Mouse (Mus musculus) layer of hippocampus, adult 9-11 months (tissue): ENCODE measurements around the gene Ehd1.
A peak's percentile ranks its signal among the peaks of the same experiment; 100 is the strongest.

Experiments
- DNase-seq: peaks from one replicate; pipeline ENCODE4 v3.0.0; 2022

The Ehd1 gene

DNA sequence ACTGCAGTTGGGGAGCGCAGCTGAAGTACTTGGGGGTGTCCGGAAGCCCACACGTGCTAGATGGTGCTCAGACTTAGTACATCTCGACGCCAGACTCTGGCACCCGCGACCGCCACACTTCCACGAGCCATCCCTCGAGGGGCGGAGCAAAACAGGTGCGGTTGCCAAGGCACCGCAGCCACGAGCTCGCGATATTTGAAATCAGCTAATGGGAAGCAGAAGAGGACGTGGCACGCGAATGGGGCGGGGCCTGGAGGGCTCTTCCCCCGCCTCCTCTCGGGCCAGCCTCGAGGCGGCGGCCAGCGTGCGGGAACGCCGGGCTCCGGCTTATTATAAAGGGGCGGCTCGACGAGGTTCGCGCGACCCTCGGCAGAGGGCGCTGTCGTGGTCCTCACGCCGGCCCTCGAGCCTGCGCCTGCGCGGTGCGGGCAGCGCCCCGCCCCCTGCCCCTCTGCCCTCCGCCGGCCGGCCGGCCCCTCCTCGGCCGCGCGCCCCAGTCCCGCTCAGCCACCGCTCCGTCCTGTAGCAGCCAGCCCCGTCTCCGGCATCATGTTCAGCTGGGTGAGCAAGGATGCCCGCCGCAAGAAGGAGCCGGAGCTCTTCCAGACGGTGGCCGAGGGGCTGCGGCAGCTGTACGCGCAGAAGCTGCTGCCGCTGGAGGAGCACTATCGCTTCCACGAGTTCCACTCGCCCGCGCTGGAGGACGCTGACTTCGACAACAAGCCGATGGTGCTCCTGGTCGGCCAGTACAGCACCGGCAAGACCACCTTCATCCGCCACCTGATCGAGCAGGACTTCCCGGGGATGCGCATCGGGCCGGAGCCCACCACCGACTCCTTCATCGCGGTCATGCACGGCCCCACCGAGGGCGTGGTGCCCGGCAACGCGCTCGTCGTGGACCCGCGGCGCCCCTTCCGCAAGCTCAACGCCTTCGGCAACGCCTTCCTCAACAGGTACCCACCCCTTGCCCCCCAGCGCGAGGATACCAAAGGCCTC lies at the start of gene Ehd1:
Ehd1 (plus strand) TSS at position 300 of the 996 bp plus-strand sequence.
- peak; percentile 98 for DNase-seq

DNA sequence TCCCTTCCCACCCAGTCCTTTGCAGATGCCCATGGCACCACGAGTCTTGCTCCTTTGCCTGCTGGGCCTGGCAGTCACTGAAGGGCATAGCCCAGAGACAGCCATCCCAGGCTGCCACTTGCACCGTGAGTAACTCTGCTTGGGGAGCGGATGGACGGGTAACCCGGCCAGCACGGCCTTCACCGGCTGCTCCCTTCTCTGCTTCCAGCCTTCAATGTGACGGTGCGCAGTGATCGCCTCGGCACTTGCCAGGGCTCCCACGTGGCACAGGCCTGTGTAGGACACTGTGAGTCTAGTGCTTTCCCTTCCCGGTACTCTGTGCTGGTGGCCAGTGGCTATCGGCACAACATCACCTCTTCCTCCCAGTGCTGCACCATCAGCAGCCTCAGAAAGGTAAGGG lies 49.8 kb upstream of the Ehd1 start:
- no peak for DNase-seq

DNA sequence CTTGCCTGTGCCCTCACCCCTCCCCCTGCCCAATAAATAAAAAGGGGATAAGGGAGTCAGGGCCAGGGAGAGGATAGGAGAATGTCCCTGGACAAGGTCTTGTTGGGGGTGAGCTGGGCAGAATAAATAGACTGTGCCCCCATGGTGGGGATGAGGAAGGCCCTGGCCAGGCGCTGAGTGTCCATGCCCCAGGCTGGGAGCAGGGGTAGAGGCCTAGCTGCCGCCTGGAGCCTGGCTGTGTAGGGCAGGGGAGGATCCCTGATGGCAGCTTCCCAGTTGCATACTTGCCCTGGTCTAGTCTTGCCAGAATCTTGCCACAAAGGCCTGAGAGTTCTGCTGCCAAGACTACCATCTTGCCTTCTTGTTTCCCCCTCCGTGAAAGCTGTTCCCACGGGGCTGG lies 48.7 kb upstream of the Ehd1 start:
- no peak for DNase-seq

- no peak for DNase-seq
These were observed 46.1 kb upstream of the Ehd1 start for GRCm38 (mm10) chr19:6230411-6230810.

GRCm38 (mm10) chr19:6231036-6231435 lies 45.5 kb upstream of the Ehd1 start:
- no peak for DNase-seq

DNA sequence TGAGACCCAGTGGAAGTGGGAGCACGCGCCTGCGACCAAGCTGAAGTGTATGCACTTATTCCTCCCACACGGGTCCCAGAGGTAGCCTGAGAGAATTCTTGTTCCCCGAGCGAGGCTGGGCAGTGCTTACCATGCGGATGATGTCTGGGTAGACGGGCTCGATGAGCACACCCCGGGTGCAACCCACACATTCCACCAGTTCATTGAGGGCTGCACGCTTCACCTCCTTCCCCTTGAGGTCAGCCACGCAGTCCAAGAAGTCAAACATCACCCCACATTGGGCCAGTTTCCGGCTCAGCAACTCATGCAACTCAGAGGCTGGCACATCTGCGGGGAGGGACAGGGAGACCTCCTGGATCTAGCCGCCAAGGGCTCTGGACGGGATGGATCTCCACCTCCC lies 42.9 kb upstream of the Ehd1 start:
- DNase-seq = no peak

DNA sequence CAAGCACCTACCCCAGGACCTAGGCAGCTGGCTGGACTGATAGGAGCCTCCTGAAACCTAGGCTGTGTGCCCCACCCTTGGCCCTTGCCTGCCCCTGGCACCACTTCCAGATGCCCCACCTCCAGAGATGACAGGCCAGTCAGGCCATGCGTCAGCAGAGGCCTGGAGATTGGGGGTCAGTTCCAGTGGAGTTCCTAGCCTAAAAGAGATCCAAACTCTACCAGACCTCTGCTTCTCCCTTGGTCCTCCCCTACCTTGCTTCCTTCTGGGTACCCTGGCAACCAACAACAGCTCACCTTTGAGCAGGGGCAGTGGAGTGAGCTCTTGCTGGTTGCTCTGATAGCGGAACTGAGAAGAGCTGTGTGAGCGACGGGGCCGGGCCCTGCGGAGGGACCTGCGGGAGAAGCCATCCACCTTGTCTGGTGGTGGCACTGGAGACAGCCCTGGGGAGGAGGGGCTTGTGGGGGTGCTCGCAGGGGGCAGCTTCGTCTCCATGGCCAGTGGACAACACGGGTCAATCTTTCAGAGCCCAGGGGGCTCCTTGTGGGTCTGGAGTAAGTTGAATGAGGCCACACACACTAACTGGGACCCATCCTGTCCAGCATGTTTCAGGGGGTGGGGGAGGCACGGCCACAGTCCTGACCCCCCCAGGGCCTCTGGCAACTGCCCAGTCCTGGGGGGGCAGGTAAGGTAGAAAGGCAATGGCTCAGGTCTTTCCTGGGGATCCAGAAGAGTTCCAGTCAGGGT lies 42.0 kb upstream of the Ehd1 start:
- no peak for DNase-seq

DNA sequence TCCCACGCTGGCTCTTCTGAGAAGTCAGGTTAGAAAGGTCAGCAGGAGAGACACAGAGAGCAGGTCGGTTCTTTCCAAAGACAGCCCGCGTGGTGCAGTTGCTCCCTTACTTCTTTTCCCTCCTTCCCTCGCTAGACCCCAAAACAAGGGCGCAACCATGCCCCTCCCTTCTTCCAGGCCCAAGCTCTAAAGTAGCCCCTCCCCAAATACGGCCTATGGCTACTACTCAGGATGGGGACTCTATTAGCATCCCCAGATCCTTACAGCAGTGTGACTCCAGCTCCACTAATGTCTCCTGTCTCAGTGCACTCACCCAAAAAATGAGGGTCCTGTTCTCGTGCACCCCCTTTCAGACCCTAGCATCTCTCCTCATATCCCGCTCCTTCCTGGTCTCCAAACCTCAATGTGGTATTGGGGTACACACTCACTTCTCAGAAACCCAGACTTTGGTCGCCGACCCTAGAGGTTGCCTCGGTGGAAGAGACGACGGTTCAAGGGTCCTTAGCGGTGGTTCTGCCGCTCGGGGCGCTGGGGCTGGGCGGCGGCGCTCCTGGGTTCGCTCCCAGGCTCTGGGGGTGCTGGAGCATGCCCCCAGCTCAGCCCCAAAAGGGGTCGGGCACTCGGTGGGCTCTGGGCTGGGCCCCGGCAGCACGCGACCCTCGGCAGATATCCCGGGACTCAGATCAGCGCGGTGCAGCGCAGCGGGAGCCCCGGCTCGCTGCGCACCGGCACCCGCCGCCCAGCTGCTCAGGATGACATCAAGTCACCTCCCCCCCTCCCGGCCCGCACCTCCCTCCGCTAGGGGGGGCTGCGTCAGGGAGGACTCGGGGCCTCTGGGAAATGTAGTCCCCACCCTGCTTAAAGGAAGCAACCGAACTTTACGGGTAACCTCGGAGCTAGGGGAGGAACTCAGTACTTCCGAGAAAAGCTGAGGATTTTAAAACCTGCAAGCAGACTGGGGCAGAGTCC lies 41.2 kb upstream of the Ehd1 start, which contains the start of gene Ppp2r5b:
Ppp2r5b (minus strand) TSS at position 789 of the 969 bp plus-strand sequence.
- DNase-seq = peak; percentile 96

DNA sequence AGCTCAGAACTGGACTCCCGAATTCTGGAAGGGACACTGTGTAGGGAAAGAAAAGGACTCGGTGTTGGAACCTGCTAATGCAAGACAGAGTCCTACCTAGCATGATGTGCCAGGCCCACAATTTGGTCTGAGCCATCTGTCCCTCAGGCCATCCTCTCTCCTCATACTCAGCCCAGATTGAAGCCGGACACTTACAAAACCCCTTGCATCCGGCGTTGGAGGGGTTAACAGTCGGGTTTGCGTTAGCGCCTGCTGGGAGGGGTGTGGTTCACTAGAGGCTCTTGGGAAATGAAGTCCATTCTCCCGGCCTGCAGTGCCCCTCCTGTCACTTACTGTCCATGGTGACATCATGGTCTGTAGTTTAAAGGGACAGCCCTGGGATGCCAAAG lies 40.5 kb upstream of the Ehd1 start:
- DNase-seq = peak; percentile 95

DNA sequence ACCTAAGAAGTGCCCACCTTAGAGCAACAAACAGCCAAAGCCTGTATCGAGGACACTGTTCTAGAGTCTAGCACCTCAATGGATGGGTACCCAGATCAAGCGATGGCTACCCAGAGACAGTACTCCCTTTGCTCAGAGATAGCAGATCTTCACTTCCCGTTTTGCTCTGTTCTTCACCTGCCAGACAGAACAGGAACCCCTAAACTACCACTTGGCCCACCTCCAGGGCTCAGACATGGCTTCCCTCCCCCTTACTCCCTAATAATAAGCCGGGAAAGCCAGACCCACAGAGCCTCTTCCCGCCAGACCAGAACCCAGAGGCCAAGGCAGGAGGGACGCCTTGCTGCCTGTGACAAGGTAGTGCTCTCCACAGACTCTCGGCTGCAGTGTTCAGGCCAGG lies 39.7 kb upstream of the Ehd1 start:
- no peak for DNase-seq

GRCm38 (mm10) chr19:6238740-6239139 lies 37.8 kb upstream of the Ehd1 start:
- DNase-seq = no peak

DNA sequence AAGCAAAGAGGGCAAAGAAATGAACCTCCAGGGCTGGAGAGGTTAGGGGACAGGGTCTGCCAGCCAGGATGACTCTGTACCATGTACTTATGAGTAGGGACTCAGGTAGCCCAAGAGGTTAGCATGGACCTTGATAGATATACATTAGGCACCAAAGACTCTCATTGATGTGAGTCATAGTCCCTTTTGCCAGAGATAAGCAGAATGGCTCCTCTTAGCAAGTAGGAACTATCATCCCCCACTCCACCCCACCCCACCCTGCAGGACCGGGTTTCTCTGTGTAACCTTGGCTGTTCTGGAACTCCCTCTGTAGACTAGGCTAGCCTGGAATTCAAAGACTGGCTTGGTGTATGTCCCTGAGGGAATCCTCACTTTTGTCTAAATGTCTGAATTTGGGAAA lies 36.4 kb upstream of the Ehd1 start:
- no peak for DNase-seq

DNA sequence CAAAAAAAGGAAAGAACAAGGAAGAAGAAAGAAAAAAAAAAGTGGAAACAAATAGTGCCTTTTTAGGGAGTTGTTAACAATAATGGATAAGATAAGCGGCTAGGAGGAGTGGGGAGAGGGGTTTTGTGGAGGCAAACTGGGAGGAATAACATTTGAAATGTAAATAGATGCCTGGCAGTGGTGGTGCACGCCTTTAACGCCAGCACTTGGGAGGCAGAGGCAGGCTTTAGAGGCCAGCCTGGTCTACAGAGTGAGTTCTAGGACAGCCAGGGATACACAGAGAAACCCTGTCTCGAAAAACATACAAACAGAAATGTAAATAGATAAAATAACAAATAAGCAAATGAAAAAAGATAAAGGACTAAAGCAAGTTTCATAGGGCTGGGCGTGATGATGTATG lies 35.8 kb upstream of the Ehd1 start:
- DNase-seq = no peak

DNA sequence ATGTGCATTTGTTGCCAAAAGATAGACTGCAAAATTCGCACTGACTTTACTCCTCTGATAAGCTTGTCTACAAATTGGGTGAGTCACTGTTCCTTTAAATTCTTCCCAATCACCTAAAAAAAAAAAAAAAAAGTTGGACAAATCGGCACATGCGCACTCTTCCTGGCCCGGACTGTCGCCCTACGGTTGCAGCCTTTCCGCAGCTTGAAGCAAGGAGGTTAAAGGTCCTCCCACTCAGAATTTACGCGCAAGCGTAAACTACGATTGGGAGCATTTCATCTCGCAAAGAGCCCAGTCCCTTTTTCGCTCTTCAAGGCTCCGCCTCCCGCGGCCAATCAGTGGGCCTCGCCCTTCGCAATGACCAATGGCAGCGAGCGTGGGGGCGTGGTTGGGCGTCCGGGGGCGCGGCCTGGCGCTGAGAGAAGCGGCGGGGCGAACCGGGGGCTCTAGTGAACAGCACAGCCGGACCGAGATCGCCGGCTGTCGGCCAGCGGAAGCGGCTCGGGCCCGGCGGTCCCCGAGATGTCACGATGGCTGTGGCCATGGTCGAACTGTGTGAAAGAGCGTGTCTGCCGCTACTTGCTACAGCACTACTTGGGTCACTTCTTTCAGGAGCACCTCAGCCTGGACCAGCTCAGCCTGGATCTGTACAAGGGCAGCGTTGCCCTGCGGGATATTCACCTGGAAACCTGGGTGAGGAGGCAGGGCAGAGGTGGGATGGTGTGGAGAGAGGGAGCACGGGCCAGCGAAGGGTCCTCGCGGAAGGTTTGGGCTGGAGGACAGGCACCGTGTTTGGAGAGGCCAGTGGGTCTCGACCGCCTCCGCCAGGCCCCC lies 35.0 kb upstream of the Ehd1 start, which contains the start of gene Atg2a:
Atg2a (plus strand) TSS at position 395 of the 834 bp plus-strand sequence.
- peak; percentile 99 for DNase-seq

DNA sequence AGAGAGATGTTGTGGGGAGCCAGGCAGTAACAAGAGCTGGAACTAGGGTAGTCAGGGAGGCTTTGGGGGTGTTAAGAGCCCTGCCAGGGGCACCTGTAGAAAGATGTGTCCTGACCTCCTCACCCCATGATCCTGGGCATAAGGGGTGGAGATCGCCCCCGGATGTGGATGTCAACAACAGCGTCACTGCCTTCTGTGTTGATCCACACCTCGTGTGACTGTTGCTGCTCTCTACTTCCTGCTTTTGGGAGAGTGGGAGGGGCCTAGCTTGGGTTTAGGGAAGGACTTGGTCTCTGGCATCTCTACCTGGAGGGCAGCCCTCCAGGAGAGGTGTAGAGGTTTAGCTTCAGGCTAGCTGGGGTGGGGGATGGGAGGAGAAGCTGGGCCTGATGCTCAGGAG lies 34.2 kb upstream of the Ehd1 start:
- DNase-seq = peak; percentile 63

GRCm38 (mm10) chr19:6243226-6243625 lies 33.3 kb upstream of the Ehd1 start:
- no peak for DNase-seq

DNA sequence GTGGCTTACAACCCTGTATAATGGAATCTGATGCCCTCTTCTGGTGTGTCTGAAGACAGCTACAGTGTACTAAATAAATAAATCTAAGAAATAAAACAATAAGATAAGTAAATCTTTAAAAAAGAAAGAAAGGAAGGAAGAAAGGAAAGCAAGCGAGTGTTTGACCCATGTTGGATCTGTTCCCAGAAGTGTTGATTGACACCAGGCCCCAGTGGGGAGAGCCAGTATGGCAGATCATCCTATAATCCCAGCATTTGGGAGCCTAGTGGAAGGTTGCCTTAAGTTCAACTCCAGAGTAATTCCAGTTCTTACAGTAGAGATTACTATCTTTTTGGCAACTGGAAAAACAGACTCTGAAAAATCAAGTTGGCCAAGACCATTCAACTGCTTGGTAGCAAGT lies 30.7 kb upstream of the Ehd1 start:
- no peak for DNase-seq

DNA sequence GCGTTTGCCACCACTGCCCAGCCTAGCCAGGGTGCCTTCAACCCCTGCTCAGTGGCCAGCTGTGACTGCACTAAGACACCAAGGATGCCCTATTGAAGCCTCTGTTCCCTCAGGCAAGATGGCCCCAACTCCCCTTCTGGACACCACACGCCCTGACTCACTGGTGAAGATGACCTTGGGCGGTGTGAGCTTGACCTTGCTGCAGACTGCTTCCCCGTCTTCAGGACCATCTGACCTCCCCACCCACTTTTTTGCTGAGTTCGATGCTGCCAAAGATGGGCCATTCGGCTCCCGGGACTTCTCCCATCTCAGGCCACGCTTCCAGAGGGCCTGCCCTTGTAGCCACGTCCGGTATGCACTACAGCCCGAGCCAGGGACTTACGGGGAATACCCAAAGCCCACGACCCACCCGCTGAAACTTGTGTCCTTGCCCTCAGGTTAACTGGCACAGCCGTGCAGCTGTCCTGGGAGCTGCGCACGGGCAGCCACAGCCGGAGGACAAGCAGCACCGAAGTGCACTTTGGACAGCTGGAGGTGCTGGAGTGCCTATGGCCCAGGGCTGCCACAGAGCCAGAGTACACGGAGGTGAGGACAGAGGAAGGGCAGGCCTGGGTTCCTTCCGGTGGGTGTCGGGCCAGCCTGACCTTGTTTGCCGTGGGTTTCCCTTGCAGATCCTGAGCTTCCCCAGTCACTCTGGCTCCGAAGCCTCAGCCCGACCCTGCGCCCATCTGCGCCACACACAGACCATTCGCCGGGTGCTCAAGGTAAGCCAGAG lies 28.8 kb upstream of the Ehd1 start:
- no peak for DNase-seq

- DNase-seq = no peak
These were observed 23.5 kb upstream of the Ehd1 start for GRCm38 (mm10) chr19:6253021-6253420.

GRCm38 (mm10) chr19:6260428-6260827 lies 16.1 kb upstream of the Ehd1 start:
- DNase-seq = no peak

DNA sequence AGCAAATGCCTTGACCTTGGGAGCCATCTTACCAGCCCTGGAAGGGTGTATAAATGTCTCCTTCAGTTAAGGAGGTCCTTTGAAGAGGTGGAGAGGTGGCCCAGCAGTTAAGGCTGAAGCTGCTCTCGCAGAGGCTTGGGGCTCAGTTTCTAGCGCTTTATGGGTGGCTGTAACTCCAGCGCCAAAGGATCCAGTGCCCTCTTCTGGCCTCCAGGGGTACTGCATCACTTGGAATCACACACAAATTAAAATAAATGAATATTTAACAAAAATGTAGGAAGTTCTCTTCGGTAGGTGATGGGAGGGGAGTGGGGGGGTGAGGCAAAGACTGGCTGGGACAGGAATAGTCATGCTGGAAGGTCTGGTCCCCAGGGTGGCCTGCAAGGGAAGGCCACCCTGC lies 15.6 kb upstream of the Ehd1 start:
- no peak for DNase-seq
